Mouse (Mus musculus) bone marrow macrophage, adult 2 months (primary cell): ENCODE data around the gene Wdfy2.

Experiments
- CTCF ChIP-seq: IDR thresholded peaks from 2 replicates; pipeline ENCODE4 v1.5.1; 2012; ENCODE audit warnings: low read depth, mild to moderate bottlenecking, low read length, moderate library complexity
- POLR2A ChIP-seq: IDR thresholded peaks from 2 replicates; pipeline ENCODE4 v1.6.1; 2012; ENCODE audit warnings: mild to moderate bottlenecking, low read depth, low read length, borderline replicate concordance

- TF ChIP-seq CTCF = no peak
- no peak for TF ChIP-seq POLR2A
These were observed 25.1 kb downstream of the Wdfy2 start for GRCm38 (mm10) chr14:62862564-62862963.
